Mouse (Mus musculus): ENCODE data around the gene Nfic.

- TF ChIP-seq EP300 (IDR thresholded peaks at IDR 0.05; ENCODE audit: low read depth): no peak
- TF ChIP-seq CTCF (IDR thresholded peaks at IDR 0.05; ENCODE audit: low read depth): no peak
These were observed 2.2 kb upstream of the Nfic start for GRCm38 (mm10) chr10:81457624-81458023.
